Mouse (Mus musculus): Measurements from ENCODE around the gene Yars.
"Not testable (repeated sequence)": the region's sequence is repeated elsewhere in the genome, so short reads cannot be mapped to it uniquely, and the experiment has no call there.

Gene Yars

GRCm38 (mm10) chr4:129188803-129189541, 588 bp upstream of the Yars start:
- peak; percentile 13 for DNase-seq (ENCODE audit: low read depth)

- DNase-seq (ENCODE audit: low read depth) = peak; percentile 7
Observed at GRCm38 (mm10) chr4:129190538-129190937, 978 bp downstream of the Yars start.

- no peak for DNase-seq (ENCODE audit: low read depth)
Observed at GRCm38 (mm10) chr4:129191691-129192090, 2.1 kb downstream of the Yars start.

GRCm38 (mm10) chr4:129194280-129194679, 4.7 kb downstream of the Yars start:
- DNase-seq (ENCODE audit: low read depth) = no peak

- no peak for DNase-seq (ENCODE audit: low read depth)
Observed at GRCm38 (mm10) chr4:129197514-129197913, 8.0 kb downstream of the Yars start.

- DNase-seq (ENCODE audit: low read depth) = no peak
Observed at GRCm38 (mm10) chr4:129204655-129205054, 15.1 kb downstream of the Yars start.

- DNase-seq (ENCODE audit: low read depth) = no peak
Observed at GRCm38 (mm10) chr4:129206792-129207191, 17.2 kb downstream of the Yars start.

GRCm38 (mm10) chr4:129209504-129209903, 19.9 kb downstream of the Yars start:
- DNase-seq (ENCODE audit: low read depth) = no peak

GRCm38 (mm10) chr4:129211461-129211860, 21.9 kb downstream of the Yars start:
- DNase-seq (ENCODE audit: low read depth) = no peak

- DNase-seq (ENCODE audit: low read depth) = not testable (repeated sequence)
Observed at GRCm38 (mm10) chr4:129212486-129212885, 22.9 kb downstream of the Yars start.

- no peak for DNase-seq (ENCODE audit: low read depth)
Observed at GRCm38 (mm10) chr4:129218569-129219175, 29.1 kb downstream of the Yars start.

- no peak for DNase-seq (ENCODE audit: low read depth)
Observed at GRCm38 (mm10) chr4:129219198-129219597, 29.6 kb downstream of the Yars start.

- no peak for DNase-seq (ENCODE audit: low read depth)
Observed at GRCm38 (mm10) chr4:129220376-129221089, 31.0 kb downstream of the Yars start.

- DNase-seq (ENCODE audit: low read depth) = no peak
Observed at GRCm38 (mm10) chr4:129221097-129222010, 31.8 kb downstream of the Yars start.

- no peak for DNase-seq (ENCODE audit: low read depth)
Observed at GRCm38 (mm10) chr4:129222019-129222925, 32.7 kb downstream of the Yars start.

- no peak for DNase-seq (ENCODE audit: low read depth)
Observed at GRCm38 (mm10) chr4:129223421-129224281, 34.1 kb downstream of the Yars start.

GRCm38 (mm10) chr4:129225315-129225714, 35.8 kb downstream of the Yars start:
- DNase-seq (ENCODE audit: low read depth) = no peak

GRCm38 (mm10) chr4:129226441-129226963, 36.9 kb downstream of the Yars start:
- DNase-seq (ENCODE audit: low read depth) = no peak

GRCm38 (mm10) chr4:129227170-129227984, 37.8 kb downstream of the Yars start:
- no peak for DNase-seq (ENCODE audit: low read depth)
